Mouse (Mus musculus) cerebral cortex, adult 2 months (tissue): ENCODE data around the gene Cbfa2t3.

Experiments used
- WGBS: fragments of 180-500 bp; shearing (Covaris S2); methylation state at CpG from one replicate; pipeline ENCODE4 v1.1.7; 2018; 5-methylcytosine and 5-hydroxymethylcytosine counted together

The Cbfa2t3 gene

GRCm38 (mm10) chr8:122692152-122692551 is 6.8 kb downstream of the Cbfa2t3 start:
- WGBS, result 92% methylated on average over 8 of the region's 8 CpGs

GRCm38 (mm10) chr8:122691018-122691417 is 7.9 kb downstream of the Cbfa2t3 start:
- 52% methylated on average over 6 of the region's 6 CpGs for WGBS

- 90% methylated on average over 1 of the region's 1 CpGs for WGBS
Measured at GRCm38 (mm10) chr8:122689315-122689714, 9.6 kb downstream of the Cbfa2t3 start.

GRCm38 (mm10) chr8:122686879-122687278 is 12.0 kb downstream of the Cbfa2t3 start:
- 79% methylated on average over 9 of the region's 9 CpGs for WGBS

- 91% methylated on average over 19 of the region's 19 CpGs for WGBS
Measured at GRCm38 (mm10) chr8:122685097-122685861, 13.6 kb downstream of the Cbfa2t3 start.

- WGBS, result 94% methylated on average over 11 of the region's 11 CpGs
Measured at GRCm38 (mm10) chr8:122682820-122683219, 16.1 kb downstream of the Cbfa2t3 start.

- 60% methylated on average over 7 of the region's 7 CpGs for WGBS
Measured at GRCm38 (mm10) chr8:122680171-122680570, 18.7 kb downstream of the Cbfa2t3 start.

GRCm38 (mm10) chr8:122679325-122679920 is 19.5 kb downstream of the Cbfa2t3 start:
- 41% methylated on average over 11 of the region's 11 CpGs for WGBS

- WGBS, result 3% methylated on average over 14 of the region's 14 CpGs
Measured at GRCm38 (mm10) chr8:122678896-122679210, 20.1 kb downstream of the Cbfa2t3 start.

GRCm38 (mm10) chr8:122678061-122678895 is 20.6 kb downstream of the Cbfa2t3 start:
- WGBS, result under 1% methylated on average over 117 of the region's 127 CpGs

- under 1% methylated on average over 35 of the region's 35 CpGs for WGBS
Measured at GRCm38 (mm10) chr8:122677481-122678021, 21.4 kb downstream of the Cbfa2t3 start.

GRCm38 (mm10) chr8:122676621-122677480 is 22.1 kb downstream of the Cbfa2t3 start:
- 4% methylated on average over 16 of the region's 16 CpGs for WGBS

- WGBS, result 33% methylated on average over 17 of the region's 17 CpGs
Measured at GRCm38 (mm10) chr8:122675596-122676420, 23.1 kb downstream of the Cbfa2t3 start.

- WGBS, result 38% methylated on average over 7 of the region's 7 CpGs
Measured at GRCm38 (mm10) chr8:122674999-122675398, 23.9 kb downstream of the Cbfa2t3 start.

GRCm38 (mm10) chr8:122673989-122674388 is 24.9 kb downstream of the Cbfa2t3 start:
- 83% methylated on average over 12 of the region's 12 CpGs for WGBS

- 81% methylated on average over 6 of the region's 6 CpGs for WGBS
Measured at GRCm38 (mm10) chr8:122671894-122672293, 27.0 kb downstream of the Cbfa2t3 start.

GRCm38 (mm10) chr8:122670718-122671117 is 28.2 kb downstream of the Cbfa2t3 start:
- 77% methylated on average over 3 of the region's 3 CpGs for WGBS

GRCm38 (mm10) chr8:122670001-122670400 is 28.9 kb downstream of the Cbfa2t3 start:
- 70% methylated on average over 11 of the region's 11 CpGs for WGBS

GRCm38 (mm10) chr8:122669370-122669769 is 29.5 kb downstream of the Cbfa2t3 start:
- 71% methylated on average over 5 of the region's 5 CpGs for WGBS

GRCm38 (mm10) chr8:122667854-122668253 is 31.1 kb downstream of the Cbfa2t3 start:
- WGBS, result 51% methylated on average over 11 of the region's 11 CpGs
